Mouse (Mus musculus): ENCODE measurements around the gene Nkx1-2.

Gene Nkx1-2

DNA sequence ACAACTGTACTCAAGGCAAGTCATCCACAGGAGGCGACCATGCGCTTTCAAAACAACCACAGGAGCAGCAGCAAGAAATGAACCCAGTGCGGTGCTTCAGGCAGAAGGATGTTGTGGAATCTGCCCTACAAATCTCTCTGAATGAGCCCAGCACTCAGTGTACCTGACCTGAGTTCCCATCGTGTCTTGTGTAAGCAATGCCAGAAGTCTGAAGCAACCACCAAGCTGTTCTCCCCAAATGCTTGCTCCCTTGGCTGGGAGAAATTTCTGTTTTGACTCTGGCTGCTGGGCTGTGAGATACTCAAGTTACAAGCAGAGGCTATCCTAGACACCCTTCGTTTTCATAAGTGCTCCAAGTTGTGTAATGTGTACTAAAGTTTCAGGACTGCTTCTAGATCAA, 6.3 kb upstream of the Nkx1-2 start:
- DNase-seq (ENCODE audit: low spot score in 2 of 2), result no peak

DNA sequence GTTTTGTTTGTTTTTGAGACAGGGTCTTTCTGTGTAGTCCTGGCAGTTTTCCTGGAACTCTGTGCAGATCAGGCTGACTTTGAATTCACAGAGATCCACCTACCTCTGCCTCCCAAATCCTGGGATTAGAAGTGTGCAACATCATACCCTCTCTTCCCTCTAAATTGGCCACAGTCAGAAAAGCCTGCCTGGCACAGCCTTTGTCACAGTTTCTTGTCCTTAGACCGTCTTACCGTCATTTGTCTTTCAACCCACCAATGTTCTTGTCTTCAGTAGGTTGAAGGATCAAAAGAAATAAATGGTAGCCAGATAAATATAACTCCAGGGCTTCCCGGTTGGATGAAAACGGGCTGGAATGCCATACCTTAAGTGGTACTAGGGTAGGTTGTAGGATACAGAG, 5.3 kb upstream of the Nkx1-2 start:
- DNase-seq (ENCODE audit: low spot score in 2 of 2), result no peak

DNA sequence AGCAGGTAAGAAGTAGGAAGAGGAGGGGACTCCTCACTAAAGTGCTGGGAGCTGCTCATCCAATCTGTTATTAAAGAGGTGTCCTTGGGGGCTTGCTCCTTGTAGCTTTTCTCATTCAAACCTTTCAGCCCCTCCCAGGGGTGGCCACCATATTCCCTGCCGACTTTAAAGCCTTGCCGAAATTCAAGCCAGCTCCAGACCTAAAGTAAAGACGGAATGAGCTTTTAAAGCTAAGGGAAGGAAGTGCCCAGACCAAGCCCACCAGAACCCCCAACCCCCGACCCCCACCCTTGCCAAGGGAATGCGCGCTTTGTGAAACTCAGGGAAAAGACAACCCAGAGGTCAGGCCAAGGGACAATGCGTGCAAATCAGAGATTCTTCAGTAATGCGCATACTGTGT, 1.5 kb upstream of the Nkx1-2 start:
- no peak for DNase-seq (ENCODE audit: low spot score in 2 of 2)

DNA sequence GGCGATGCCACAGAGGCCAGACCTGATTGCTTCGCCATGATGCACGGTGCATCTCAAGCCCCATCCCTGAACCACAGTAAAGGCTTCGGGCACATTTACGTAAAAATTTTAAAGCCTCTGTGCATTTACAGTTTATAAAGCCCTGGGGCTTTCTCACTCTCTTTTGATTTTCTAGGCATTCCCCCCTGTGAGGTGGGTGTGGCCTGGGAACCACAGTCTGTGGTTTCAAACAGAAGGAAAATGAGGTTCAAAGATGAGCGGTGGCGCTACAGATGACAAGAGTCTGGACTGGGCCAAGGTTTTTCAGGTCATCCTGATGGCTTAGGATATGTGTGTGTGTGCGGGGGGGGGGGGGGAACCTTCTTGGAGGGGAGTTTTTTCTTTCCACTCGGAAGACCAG, 589 bp upstream of the Nkx1-2 start:
- DNase-seq (ENCODE audit: low spot score in 2 of 2), result no peak

DNA sequence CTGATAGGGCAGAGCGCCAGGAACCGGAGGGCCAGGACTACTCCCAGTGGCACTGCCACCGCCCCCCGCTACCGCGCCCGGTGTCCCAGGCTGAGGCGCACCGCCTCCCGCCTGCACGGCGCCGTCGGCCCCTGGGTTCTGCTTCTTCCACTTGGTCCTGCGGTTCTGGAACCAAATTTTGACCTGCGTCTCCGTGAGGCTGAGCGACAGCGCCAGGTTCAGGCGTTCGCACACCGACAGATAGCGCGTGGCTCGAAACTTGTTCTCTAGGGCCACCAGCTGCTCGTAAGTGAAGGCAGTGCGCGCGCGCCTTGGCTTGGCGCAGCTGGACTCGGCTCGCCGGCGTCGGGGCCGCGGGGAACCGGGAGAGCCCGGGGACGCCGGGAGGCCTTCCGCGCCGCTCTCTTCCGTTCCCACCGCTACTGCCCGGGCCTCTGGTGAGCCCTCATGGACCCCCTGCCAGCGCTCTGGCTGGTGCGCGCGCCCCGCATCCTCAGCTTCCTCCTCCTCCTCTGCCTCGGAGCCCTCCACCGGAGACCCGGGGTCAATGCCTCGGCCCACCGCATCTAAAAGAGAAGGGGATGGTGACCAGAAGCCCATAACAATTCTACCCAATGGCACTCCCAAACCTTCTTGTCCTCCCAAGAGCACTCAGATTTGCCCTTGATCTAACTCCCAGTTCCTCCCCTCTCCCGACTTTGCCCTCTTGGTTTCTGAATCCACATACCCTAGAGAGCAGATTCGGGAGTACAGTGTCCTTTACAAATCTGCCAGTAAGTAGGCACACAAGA, 2.0 kb downstream of the Nkx1-2 start:
- peak in 1 of 2 experiments; percentile 24 for DNase-seq (ENCODE audit: low spot score in 2 of 2)

DNA sequence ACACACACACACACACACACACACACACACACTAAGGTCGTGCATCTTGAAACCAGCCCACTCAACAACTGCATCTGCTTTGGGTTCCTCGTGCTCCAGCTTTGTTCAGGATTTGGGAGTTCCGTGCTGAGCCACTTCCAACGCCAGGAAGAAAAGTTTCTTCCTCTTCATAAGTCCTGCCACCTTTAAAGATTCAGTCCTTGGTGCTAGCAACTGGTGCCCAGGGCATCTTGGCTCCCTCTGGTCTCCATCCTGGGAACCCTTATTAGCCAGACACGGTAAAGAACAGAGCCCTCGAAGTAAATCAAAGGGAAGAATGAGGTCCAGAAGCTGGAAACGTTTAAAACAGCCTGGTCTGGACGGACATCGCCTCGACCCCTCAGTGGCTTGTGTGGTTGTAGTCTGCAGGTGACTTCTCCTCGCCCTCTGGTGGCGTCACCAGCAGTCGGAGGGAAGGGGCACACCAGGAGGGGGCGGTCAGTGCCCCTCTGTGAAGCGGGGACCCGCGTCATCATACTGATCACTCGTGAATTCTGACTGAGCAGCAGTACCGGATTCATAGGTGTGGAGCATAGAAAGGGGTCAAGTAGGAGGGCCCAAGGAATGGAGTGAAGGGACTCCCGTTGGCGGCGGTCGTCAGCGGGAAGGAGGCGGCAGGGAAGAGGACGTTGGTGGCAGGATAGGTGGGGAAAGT, 2.7 kb downstream of the Nkx1-2 start:
- no peak for DNase-seq (ENCODE audit: low spot score in 2 of 2)

DNA sequence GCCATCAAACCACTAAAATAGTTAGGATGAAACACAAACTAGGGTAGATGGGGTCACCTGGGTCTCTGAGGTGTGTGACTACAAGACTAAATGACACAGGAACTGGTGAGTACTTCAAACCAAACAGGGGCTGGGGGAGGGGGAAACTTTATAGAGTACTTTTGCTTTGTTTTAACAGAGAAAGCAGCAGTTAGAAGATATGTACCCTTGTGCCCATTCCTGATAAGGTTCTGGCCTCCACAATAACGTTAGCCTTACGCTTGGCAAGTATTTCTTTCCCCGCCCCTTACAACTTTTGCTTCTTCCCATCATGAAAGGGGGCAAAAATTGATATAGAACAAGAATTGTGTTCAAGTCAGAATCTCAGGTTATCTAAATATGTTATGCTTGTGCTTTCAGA, 3.6 kb downstream of the Nkx1-2 start:
- no peak for DNase-seq (ENCODE audit: low spot score in 2 of 2)

DNA sequence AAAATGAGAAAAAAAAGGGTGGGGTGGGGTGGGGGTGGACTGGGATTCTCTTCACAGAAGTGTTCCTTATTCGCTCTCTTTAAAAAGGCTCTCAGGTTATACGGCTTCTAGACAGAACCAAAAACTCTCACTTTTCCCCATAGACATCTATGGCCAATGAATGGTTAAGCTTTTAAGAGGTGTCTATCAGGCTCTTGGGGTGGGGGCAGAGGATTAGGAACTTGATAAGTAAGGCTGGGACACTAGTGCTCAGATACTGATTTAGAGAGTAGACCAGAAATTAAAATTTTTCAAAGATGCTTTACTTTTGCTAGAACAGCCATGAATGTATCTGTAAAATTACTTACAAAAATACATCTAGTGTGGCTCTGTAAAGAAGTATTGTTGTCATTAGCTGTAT, 5.1 kb downstream of the Nkx1-2 start:
- DNase-seq (ENCODE audit: low spot score in 2 of 2), result no peak

DNA sequence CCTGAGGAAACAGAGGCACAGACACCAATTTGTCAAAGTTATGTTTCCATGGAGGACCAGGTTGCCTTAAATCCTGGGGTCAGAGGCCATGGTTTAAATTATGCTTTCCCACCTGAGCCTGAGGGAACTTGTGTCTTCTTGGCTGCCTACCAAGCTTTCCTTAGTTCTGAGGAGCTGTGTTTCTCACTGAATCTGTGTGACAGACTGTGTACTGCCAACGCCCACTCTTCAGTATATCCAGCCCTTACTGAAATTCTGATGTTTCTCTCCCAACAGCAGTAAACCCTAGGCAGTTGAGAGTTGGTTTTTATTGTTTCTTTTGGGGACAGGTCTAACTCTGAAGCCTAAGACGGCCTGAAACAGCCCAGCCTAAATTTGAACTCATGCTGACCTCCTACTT, 5.7 kb downstream of the Nkx1-2 start:
- no peak for DNase-seq (ENCODE audit: low spot score in 2 of 2)

DNA sequence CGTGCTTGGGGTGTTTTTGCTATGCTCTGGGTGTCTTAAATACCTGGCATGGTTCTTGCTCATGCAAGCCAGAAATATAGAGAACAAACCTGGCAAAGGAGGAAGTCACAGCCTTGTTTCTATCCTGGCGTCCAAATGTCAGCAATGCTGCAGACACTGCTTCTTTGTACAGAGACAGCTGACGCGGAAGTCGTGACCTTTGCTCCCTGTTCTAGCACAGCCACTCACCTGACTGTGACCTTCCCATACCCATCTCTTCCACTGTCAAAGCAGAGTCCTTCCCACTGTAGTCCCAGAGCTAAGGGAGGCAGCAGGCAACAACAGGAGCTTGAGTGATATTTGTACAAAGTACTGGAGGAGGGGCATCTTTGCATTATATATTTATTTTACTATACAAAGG, 9.8 kb downstream of the Nkx1-2 start:
- DNase-seq (ENCODE audit: low spot score in 2 of 2), result no peak

DNA sequence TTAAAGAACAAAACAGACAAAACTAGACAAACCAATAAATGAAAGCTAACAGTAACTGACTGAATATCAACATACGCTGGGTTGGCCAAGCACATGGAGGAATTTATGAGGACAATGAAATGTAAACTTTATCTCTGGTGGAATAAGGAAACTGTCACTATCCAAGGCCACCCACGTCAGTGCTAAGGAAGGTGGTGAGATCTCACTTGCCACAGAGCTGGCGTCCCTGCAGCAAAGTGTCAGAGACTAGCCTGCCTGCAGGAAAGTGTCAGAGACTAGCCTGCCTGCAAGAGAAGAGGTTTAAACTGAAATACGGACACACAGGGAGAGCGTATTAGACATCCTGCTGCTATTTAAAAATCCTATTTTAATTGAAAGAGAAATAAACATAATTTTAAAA, 12.3 kb downstream of the Nkx1-2 start:
- DNase-seq (ENCODE audit: low spot score in 2 of 2), result no peak

DNA sequence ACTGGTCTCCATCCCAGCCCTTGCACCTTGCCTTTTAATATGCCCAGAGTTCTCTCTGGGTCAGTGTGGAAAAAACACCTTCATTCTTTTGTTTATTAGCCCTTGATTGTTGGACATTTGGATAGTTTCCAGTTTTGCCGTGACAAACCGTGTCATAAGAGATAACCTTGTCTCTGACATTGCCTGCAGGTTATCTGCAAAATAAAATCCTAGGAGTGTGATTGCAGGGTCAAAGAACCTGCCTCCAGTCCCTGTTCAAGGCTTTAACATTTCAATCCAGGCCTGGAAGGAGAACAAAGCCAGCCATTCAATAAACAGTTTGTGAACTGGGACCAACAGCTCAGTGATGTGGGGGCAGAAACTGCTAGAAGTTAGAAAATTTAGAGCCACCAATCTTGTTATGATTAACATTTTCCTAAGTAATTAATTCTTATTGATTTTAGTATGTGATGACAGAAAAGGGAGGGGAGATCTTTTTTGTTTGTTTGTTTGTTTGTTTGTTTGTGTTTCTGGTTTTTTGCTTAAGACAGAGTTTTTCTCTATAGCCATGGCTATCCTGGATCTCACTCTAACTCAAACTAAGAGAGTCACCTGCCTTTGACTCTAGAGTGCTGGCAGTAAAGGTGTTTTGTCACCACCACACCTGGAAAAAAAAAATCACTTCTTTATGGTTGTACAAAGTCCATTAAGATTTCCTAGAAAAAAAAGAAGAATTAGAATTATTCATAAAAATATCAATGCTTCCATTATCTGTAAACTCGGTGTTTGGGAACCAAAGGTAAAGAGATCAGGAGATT, 13.5 kb downstream of the Nkx1-2 start:
- DNase-seq (ENCODE audit: low spot score in 2 of 2), result no peak

DNA sequence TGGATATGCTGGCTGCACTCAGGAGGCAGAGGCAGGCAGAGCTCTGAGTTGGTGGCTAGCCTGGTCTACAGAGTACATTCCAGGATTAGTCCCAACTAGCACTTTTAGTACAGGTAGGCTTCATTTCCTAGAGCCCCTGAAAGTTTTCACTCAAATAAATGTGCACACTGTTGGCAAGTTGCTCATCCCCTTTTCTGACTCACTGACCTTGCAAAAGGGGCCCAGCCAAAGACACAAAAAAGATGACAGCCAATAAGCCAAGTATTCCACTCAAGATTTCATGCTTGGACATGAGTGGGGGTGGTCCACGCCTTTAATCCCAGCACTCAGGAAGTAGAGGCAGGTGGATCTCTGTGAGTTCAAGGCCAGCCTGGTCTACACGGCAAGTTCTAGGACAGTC, 18.0 kb downstream of the Nkx1-2 start:
- no peak for DNase-seq (ENCODE audit: low spot score in 2 of 2)

DNA sequence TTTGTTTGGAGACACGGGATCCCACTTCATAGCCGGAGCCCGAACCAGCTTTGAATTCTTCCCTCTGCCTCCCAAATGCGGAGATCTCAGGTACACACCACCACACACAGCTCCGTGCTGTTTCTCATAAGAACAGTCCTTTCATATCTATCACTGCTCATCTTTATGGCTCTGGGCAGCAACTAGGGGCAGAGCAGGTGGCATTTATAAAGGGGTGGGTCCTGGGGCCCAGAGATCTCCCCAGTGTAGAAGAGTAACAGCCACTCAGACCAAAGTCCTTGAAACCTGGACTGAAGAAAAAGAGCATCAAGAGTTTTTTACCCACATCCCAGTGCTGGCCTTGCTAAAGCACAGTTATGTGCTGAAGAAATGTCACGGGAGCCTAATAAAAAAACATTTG, 18.9 kb downstream of the Nkx1-2 start:
- DNase-seq (ENCODE audit: low spot score in 2 of 2), result no peak

DNA sequence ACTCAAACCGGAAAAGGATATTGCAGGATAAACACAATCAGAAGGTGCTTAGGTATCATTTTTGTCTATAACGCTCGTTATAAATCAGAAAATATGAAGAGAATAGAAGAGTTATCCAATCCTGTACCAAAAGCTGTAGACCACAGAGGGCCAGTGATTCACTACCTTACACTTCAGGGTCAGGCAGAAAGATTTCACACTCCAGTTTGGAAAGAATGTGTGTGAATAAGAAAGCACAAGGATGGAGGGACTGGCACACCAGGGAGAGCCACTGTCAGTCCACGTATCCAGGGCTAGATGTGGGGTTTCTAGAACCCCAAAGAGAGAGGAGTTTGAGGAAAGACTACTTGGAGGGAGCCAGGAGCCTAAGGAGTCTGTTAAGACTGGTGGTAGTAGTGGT, 22.5 kb downstream of the Nkx1-2 start:
- no peak for DNase-seq (ENCODE audit: low spot score in 2 of 2)

DNA sequence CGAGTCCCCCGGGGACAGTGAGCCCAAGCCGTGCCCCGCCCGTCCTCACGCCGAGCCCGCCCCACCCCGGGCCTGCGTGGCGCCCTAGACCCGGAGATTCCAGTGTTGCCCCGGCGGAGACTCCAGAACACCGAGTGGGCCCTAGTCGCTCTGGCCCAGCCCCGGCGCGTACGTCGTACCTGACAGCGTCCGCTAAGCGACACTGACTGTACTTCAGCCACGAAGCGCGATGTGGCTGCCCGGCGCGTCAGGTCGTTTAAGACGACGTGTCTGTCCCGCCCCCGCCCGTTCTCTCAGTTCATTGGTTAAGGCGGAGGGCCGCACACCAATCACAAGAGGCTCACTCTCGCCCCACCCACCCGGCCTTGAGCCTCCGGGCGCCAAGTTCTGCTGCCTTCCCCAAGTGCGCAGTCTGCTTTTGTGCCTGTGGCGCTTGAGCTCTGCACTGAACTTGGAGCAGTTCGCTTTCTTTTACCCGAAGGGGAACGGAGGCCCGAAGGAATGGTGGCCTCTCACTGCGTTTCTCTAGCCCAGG, 23.3 kb downstream of the Nkx1-2 start, which contains the start of gene Oat:
Oat (minus strand) TSS at position 283 of the 535 bp plus-strand sequence.
- DNase-seq (ENCODE audit: low spot score in 2 of 2), result peak; percentile 92 to 93

DNA sequence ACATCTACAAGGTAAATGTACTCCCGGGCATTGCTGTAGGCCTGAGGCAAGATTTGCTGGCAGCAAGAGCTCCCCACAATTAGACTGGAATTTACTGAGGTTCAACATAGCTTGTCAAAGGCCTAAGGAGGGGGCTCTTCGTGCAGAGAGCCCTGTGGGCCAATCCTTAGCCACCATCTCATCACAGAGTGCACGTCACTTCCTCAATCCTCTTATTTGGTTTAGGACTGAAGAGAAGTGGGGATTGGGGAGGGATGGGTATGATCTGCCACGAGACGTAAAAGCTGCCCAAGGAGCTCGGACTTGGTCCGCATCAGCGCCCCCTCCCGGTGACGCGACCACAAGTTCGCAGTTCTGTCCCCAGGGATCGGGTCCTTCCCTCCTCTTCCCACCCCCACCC, 23.8 kb downstream of the Nkx1-2 start:
- DNase-seq (ENCODE audit: low spot score in 2 of 2), result peak; percentile 80 to 83

DNA sequence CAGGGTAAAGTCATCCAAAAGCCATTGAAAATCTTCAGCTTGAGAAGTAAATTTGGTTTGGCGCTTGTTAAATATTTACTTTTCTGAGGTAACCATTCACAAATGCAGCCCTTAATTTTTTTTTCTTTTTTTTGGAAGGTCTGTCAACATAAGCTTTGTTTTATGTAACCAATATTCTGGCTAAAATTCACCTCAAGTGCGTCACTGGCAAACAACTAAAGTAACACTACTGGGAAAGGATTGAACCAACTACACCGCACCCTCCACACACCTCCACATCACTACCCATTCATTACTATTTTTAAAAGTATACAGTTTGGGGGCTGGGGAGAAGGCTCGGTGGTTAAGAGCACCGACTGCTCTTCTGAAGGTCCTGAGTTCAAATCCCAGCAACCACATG, 24.8 kb downstream of the Nkx1-2 start:
- no peak for DNase-seq (ENCODE audit: low spot score in 2 of 2)

DNA sequence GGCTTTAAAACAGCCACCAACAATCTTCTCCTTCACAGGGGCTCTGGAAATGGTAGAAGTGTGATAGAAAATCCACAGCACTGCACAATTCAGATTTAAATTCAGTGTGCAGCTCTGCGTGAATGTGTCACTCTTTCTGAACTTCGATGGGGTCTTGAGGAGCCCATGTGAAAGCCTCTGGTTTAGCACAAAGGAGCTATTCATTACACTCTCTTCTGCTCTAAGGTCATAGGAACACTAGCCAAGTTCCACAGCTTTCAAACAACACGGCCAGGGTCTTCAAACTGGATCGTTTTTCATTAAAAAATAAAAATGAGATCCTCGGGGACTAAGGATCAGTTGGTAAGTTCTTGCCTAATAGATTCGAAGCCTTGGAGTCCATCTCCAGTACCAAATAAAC, 26.2 kb downstream of the Nkx1-2 start:
- DNase-seq (ENCODE audit: low spot score in 2 of 2), result no peak

DNA sequence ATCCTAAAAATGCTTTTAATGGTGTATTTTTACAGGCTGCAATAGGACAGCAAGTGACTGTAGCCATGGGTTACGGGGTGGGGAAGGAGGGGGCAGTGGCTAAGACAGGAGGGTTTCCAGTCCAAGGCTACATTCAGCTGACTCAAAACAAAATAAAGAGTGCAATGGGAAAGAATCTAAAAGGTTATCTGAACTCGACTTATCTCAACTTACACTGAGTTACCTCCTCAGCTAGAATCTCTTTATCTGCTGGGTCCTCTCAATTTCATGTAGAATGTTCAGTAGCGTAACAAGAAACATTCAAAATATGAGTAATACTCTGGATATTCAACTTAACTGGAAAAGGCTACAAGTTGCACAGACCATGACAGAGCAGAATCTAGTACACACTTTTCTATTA, 26.7 kb downstream of the Nkx1-2 start:
- DNase-seq (ENCODE audit: low spot score in 2 of 2), result no peak

DNA sequence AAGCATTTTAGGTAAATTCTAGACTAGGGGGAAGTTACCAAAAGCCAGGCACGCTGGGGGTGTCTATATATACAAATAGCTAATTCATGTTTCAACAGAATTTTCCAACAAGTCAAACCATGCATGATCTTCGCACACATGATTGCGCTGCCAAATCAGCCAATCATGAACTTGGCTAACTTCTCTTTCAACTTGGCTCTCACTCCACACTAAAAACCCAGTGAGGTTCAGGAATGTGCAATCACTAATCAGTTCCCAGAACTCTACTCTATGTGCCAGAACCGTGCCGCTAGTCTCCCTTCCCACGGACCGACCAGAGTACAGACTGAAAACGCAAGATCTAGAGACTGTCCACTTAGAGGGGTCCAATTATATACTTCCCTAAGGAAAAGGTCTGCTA, 28.0 kb downstream of the Nkx1-2 start:
- no peak for DNase-seq (ENCODE audit: low spot score in 2 of 2)

DNA sequence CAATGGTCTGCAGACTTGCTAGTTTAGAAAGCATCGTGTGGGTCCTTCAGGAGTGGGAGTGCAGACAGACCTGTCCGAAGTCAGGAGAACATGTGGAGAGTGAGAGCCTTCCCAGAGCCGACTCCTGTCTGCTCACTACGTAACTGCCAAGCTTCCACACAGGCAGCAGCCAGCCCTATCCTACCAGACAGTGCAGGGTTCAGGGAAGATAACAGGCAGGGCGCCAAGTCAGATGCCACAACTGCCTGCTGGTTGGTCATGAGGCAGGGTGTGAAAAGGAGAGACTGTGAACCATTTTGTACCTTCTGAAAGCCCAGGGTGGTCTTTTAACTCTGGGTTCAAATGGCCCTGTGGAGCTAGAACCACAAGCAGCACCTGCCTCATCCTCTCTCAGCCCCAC, 29.4 kb downstream of the Nkx1-2 start:
- DNase-seq (ENCODE audit: low spot score in 2 of 2), result no peak
